Mouse (Mus musculus) thymus, postnatal 4 days (tissue): ENCODE measurements around the gene Tmem51.
"Not testable (repeated sequence)": the region's sequence is repeated elsewhere in the genome, so short reads cannot be mapped to it uniquely, and the experiment has no call there.

Experiments used
- DNase-seq: peaks from one replicate; pipeline ENCODE4 v3.0.0; 2021

Gene Tmem51

GRCm38 (mm10) chr4:142014659-142015608 is 69.2 kb downstream of the Tmem51 start, which contains the start of gene Fhad1:
Gene Fhad1, minus strand, starts transcription at chr4:142015082.
- DNase-seq = peak; percentile 81

- DNase-seq = no peak
Observed at GRCm38 (mm10) chr4:142011236-142011635, 72.9 kb downstream of the Tmem51 start.

GRCm38 (mm10) chr4:142010441-142010840 is 73.7 kb downstream of the Tmem51 start:
- no peak for DNase-seq

- DNase-seq = no peak
Observed at GRCm38 (mm10) chr4:142008206-142008605, 75.9 kb downstream of the Tmem51 start.

- no peak for DNase-seq
Observed at GRCm38 (mm10) chr4:142000581-142000980, 83.5 kb downstream of the Tmem51 start.

GRCm38 (mm10) chr4:141999494-142000074 is 84.5 kb downstream of the Tmem51 start:
- no peak for DNase-seq

- DNase-seq = peak; percentile 31
Observed at GRCm38 (mm10) chr4:141998282-141998821, 85.8 kb downstream of the Tmem51 start.

- DNase-seq = no peak
Observed at GRCm38 (mm10) chr4:141996880-141997279, 87.2 kb downstream of the Tmem51 start.

GRCm38 (mm10) chr4:141996086-141996485 is 88.0 kb downstream of the Tmem51 start:
- no peak for DNase-seq

GRCm38 (mm10) chr4:141994062-141994471 is 90.0 kb downstream of the Tmem51 start:
- not testable (repeated sequence) for DNase-seq

GRCm38 (mm10) chr4:141993347-141994061 is 90.6 kb downstream of the Tmem51 start:
- no peak for DNase-seq

GRCm38 (mm10) chr4:141992530-141993204 is 91.4 kb downstream of the Tmem51 start:
- DNase-seq = no peak

GRCm38 (mm10) chr4:141988178-141988577 is 95.9 kb downstream of the Tmem51 start:
- no peak for DNase-seq

GRCm38 (mm10) chr4:141983689-141984088 is 100.4 kb downstream of the Tmem51 start:
- DNase-seq = no peak

GRCm38 (mm10) chr4:141981475-141981874 is 102.6 kb downstream of the Tmem51 start:
- no peak for DNase-seq
